Mouse (Mus musculus) kidney, adult 2 months (tissue): ENCODE measurements around the gene Ccnd1.

Experiments used
- CTCF ChIP-seq: fragments of 200-500 bp; conservative IDR thresholded peaks from 2 replicates; pipeline ENCODE4 v1.5.1; 2011; ENCODE audit warnings: low read depth, mild to moderate bottlenecking, control low read depth, low read length, moderate library complexity, mixed read lengths; ENCODE audit not compliant: insufficient read depth, insufficient read length
- POLR2A ChIP-seq: fragments of 200-500 bp; IDR thresholded peaks from one replicate; pipeline ENCODE4 v1.6.1; 2011; ENCODE audit warnings: low read depth, low read length, control low read depth

- TF ChIP-seq CTCF: no peak
- TF ChIP-seq POLR2A: no peak
Measured at GRCm38 (mm10) chr7:144914948-144915750, 24.6 kb downstream of the Ccnd1 start, which contains the start of gene LTO1.
